Mouse (Mus musculus) hindbrain, embryonic 11.5 days (tissue): Measurements from ENCODE around the gene Apbb2. TPM values are rescaled to one million over a fixed set of nuclear protein-coding genes. Genes with fewer than 3 reads are reported as not detected.

ENCODE experiments used
- ATAC-seq: fragments of 200-750 bp; cut with Nextera tagmentation; 2 replicates; pipeline ENCODE4 v1.8.0; 2017; ENCODE audit warnings: mild to moderate bottlenecking, moderate TSS enrichment, moderate library complexity; ENCODE audit not compliant: low FRiP score
- DNase-seq: peaks from one replicate; pipeline ENCODE4 v3.0.0-alpha.2; 2015; ENCODE audit warnings: low spot score
- H3K27ac ChIP-seq: fragments of 300-500 bp; sonication (generic); 2 replicates; pipeline ENCODE4 v1.5.1; 2014; ENCODE audit warnings: mild to moderate bottlenecking, low read depth, low read length
- H3K27me3 ChIP-seq: fragments of 300-500 bp; sonication (generic); 2 replicates; pipeline ENCODE4 v1.6.1; 2014; ENCODE audit warnings: mild to moderate bottlenecking, low read length, moderate library complexity, mixed read lengths; ENCODE audit not compliant: control insufficient read depth, insufficient read depth
- H3K36me3 ChIP-seq: fragments of 300-500 bp; sonication (generic); 2 replicates; pipeline ENCODE4 v1.6.1; 2014; ENCODE audit warnings: mild to moderate bottlenecking, low read length, moderate library complexity, mixed read lengths; ENCODE audit not compliant: control insufficient read depth, insufficient read depth
- H3K4me1 ChIP-seq: fragments of 300-500 bp; sonication (generic); replicated peaks from 2 replicates; pipeline ENCODE4 v1.6.1; 2014; ENCODE audit warnings: low read length, mixed read lengths; ENCODE audit not compliant: control insufficient read depth, insufficient read depth
- H3K4me2 ChIP-seq: fragments of 300-500 bp; sonication (generic); replicated peaks from 2 replicates; pipeline ENCODE4 v1.6.1; 2014; ENCODE audit warnings: mild to moderate bottlenecking, low read depth, low read length
- H3K4me3 ChIP-seq: fragments of 300-500 bp; sonication (generic); 2 replicates; pipeline ENCODE4 v1.5.1; 2014; ENCODE audit warnings: low read depth, low read length
- H3K9ac ChIP-seq: fragments of 300-500 bp; sonication (generic); 2 replicates; pipeline ENCODE4 v1.6.1; 2014; ENCODE audit warnings: low read depth, low read length
- H3K9me3 ChIP-seq: fragments of 300-500 bp; sonication (generic); 2 replicates; pipeline ENCODE4 v1.6.1; 2016; ENCODE audit warnings: low read length; ENCODE audit not compliant: control insufficient read depth
- whole genome bisulfite sequencing: fragments of 180-500 bp; shearing (Covaris S2); extraction: QIAGEN DNeasy Blood & Tissue Kit; methylation state at CpG from one replicate; pipeline ENCODE4 v1.1.7; 2014; 5-methylcytosine and 5-hydroxymethylcytosine counted together
- polyA plus RNA-seq: library from polyadenylated mRNA; unstranded; fragments of >200 nt; fragmentation: Nextera tagmentation; extraction: Ambion mirVana; gene quantifications from 2 replicates; pipeline ENCODE4 v1.2.1, GENCODE M21; 2014

The Apbb2 gene
- polyA plus RNA-seq, 1 experiment from 2014 or later, result 43.0 TPM

DNA sequence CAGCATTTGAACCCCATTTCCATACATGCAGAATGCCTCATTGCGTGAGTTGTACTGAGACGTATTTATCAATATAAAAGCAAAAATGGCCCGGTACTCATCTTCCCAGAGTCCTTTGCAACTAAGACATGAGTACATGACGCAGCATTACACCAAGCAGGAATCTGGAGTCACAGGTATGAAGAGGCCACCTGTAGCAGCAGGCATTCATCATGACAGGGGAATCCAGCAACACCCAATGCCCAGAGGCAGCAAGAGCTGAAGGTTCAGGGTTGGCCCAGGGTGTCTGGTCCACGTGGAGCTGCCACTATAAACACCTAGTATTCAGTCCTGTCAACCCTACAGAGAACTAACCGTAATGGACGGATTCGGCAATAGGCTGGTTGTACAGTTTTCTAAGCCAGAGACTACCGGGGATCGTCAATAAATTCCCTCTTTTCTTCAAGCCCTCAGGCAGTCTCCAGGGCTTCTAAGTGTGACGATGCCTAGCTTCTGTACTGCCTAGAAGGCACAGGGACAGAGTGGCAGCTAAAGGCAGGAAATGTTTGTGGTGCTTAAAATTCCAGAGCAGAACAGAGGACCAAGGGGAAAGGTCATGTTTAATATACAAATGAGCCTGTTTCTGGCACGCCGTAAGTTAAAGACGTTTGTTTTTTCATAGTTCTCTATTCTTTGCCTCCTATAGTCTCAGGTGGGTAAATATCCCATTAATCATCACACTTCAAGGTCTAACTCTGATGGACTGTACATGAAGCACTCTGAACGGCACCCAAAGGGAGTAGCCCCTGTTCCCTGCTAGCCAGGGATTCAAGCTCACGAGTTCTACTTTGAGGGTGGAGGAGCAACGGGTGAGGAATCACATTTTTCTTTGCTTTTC is 114.8 kb downstream of the Apbb2 start:
- Histone ChIP-seq H3K4me1 (no peaks in the 10 kb centered on the region), H3K27me3 (no peaks in the 10 kb centered on the region), H3K9me3 (no peaks in the 10 kb centered on the region), H3K4me2 (no peak overlapping the region), H3K36me3 (no peaks in the 10 kb centered on the region), H3K27ac (no peak overlapping the region), H3K4me3 (no peak overlapping the region), H3K9ac (no peak overlapping the region)
- WGBS, result 64% methylated on average over 17 of the region's 17 CpGs
- ATAC-seq (no peak), DNase-seq (no peak)

DNA sequence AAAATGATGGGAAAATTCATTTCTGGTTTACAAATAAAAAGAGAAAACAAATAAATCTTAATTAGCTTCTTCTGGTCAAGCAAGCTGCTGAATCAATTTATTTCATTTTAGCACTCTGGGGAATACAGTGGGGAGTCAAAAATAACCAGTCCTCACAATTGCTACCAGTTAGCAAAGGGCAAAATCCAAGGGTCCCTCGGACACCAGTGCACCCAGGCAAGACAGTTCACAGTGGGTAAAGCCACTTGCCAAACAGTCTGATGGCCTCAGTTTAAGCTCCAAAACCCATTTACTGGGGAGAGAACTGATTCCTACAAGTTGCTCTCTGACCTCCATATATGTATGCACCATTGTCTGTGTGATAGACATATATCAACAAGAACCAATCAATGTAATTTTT is 115.6 kb downstream of the Apbb2 start:
- Histone ChIP-seq H3K4me3 (no peak overlapping the region), H3K36me3 (no peaks in the 10 kb centered on the region), H3K4me2 (no peak overlapping the region), H3K27ac (no peak overlapping the region), H3K4me1 (no peaks in the 10 kb centered on the region), H3K9ac (no peak overlapping the region), H3K9me3 (no peaks in the 10 kb centered on the region), H3K27me3 (no peaks in the 10 kb centered on the region)
- WGBS, result 81% methylated on average over 1 of the region's 1 CpGs
- DNase-seq, result no peak
- ATAC-seq, result no peak

DNA sequence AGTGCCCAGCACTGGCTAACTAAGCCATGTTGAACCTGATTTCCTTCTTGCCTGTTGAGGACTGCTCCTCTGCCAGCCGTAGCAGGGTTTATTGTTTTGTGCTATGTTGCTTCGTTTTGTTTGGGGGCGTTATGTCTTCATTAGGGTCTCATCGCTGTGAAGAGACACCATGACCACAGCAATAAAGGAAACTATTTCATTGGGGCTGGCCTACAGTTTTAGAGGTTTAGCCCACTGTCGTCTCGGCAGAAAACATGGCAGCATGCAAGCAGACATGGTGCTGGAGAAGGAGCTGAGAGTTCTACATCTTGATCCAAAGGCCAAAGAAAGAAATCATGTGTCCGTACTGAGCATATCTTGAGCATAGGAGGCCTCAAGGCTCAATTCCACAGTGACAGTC is 119.0 kb downstream of the Apbb2 start:
- no peak overlapping the region for H3K27ac ChIP-seq
- no peak for DNase-seq
- no peak overlapping the region for H3K9ac ChIP-seq
- H3K4me2 ChIP-seq, result no peak overlapping the region
- no peaks in the 10 kb centered on the region for H3K27me3 ChIP-seq
- no peak for ATAC-seq
- 96% methylated on average over 7 of the region's 7 CpGs for WGBS
- no peaks in the 10 kb centered on the region for H3K36me3 ChIP-seq
- H3K9me3 ChIP-seq, result no peaks in the 10 kb centered on the region
- no peak overlapping the region for H3K4me3 ChIP-seq
- H3K4me1 ChIP-seq, result no peaks in the 10 kb centered on the region

DNA sequence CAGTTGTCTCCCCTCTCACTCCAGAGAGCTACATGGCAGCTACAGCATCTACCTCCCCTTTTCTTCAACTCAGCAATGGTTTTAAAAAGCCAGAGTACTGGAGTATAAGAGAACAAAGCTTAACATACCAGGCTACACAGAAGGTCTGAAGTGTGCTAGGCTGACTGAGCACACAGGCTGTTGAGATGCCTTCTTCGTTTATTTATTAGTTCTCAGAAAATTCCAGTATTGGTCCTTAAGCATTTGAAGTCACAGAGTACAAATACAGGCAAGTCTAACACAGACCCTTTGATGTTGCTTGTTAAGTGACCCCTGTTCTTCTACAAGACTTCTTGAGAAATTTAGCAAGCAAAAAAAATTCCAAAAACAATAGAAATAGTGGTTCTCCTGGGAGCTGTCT is 120.4 kb downstream of the Apbb2 start:
- no peaks in the 10 kb centered on the region for H3K36me3 ChIP-seq
- no peak overlapping the region for H3K9ac ChIP-seq
- no peak overlapping the region for H3K27ac ChIP-seq
- ATAC-seq, result no peak
- no peak for DNase-seq
- H3K4me2 ChIP-seq, result no peak overlapping the region
- WGBS, result 77% methylated on average over 1 of the region's 1 CpGs
- H3K4me3 ChIP-seq, result no peak overlapping the region
- no peaks in the 10 kb centered on the region for H3K9me3 ChIP-seq
- no peaks in the 10 kb centered on the region for H3K4me1 ChIP-seq
- H3K27me3 ChIP-seq, result no peaks in the 10 kb centered on the region

DNA sequence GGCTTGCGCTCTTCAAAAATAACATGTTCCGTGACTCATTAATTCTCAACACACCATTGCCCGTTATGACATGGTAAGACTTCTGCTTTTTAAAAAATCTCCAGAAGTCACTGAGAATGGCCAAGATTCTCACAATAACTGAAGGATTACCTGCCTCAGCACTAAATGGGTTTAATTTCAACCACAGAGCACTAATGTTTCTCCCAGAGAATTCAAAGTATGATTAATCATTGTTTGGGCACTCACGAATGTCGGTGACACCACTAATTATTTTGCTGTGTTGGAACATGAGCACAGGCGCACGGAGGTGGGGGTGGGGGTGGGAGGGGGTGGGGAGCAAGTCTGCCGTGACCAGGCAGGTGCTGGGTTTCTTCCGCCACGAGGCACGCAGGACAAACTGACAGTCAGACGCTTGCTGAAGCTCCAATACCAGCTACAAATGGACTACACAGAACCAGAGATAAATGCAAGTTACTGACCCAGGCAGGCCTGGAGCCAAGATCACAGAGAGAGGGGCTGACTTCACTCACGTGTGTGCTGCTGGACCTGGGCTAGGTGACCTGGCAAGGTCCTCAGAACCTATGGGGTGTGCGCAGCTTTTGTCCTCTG is 121.0 kb downstream of the Apbb2 start:
- Histone ChIP-seq H3K4me3 (no peak overlapping the region), H3K9me3 (no peaks in the 10 kb centered on the region), H3K9ac (no peak overlapping the region), H3K27ac (no peak overlapping the region), H3K4me1 (peaks cover 3% of the 10 kb centered on the region; the same call in 1 of the 2 replicates), H3K36me3 (no peaks in the 10 kb centered on the region), H3K27me3 (no peaks in the 10 kb centered on the region), H3K4me2 (no peak overlapping the region)
- ATAC-seq, result no peak
- 61% methylated on average over 14 of the region's 14 CpGs for WGBS
- no peak for DNase-seq

DNA sequence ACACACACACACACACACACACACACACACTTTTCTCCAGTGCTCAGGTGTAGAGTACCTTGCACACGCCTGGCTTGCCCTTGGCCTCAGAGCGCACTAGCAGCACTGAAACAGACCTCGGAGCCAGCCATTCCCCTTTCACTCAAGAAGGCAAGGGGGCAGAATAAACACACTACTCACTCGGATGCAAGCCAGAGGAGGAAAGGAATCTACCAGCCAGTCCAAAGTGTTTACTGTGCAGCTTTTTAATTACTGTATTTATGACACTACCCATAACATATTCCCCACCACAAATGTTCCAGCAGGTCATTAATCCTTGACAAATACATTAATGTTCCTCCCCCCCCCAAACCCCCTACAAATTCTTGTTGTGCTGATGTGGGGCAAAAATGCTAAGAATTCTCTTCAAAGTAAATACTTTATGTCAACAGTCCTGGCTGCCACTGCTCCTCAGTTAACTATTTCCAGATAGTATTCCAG is 121.7 kb downstream of the Apbb2 start:
- DNase-seq (no peak), ATAC-seq (no peak)
- no peaks in the 10 kb centered on the region for H3K36me3 ChIP-seq
- no peak overlapping the region for H3K9ac ChIP-seq
- no peaks in the 10 kb centered on the region for H3K9me3 ChIP-seq
- H3K27ac ChIP-seq, result no peak overlapping the region
- no peak overlapping the region for H3K4me2 ChIP-seq
- H3K4me1 ChIP-seq, result peaks cover 3% of the 10 kb centered on the region; the same call in 1 of the 2 replicates
- H3K4me3 ChIP-seq, result no peak overlapping the region
- H3K27me3 ChIP-seq, result no peaks in the 10 kb centered on the region
- 68% methylated on average over 4 of the region's 4 CpGs for WGBS

DNA sequence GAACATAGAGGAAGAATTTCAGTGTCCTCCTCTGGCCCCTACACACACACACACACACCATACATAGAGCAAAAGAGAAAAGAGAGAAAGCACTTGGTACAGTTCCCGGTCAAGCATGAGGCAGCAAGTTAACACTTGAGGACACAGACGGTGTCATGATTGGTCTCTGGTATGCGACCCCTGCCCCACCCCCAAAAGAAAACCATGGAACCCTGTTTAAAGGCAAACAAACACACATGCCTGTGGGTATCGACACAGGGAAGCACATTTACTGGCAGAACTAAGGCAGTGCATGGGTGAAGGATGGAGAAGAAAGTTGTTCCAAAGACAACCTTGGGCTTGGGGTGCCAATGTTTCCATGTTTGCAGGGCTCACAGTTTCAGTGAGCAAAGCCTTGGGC is 123.9 kb downstream of the Apbb2 start:
- no peaks in the 10 kb centered on the region for H3K36me3 ChIP-seq
- H3K4me2 ChIP-seq, result no peak overlapping the region
- no peaks in the 10 kb centered on the region for H3K27me3 ChIP-seq
- no peak overlapping the region for H3K4me3 ChIP-seq
- peaks cover 3% of the 10 kb centered on the region; the same call in 1 of the 2 replicates for H3K4me1 ChIP-seq
- H3K9ac ChIP-seq, result no peak overlapping the region
- ATAC-seq (no peak), DNase-seq (no peak)
- H3K27ac ChIP-seq, result no peak overlapping the region
- WGBS, result 47% methylated on average over 4 of the region's 4 CpGs
- H3K9me3 ChIP-seq, result no peaks in the 10 kb centered on the region

DNA sequence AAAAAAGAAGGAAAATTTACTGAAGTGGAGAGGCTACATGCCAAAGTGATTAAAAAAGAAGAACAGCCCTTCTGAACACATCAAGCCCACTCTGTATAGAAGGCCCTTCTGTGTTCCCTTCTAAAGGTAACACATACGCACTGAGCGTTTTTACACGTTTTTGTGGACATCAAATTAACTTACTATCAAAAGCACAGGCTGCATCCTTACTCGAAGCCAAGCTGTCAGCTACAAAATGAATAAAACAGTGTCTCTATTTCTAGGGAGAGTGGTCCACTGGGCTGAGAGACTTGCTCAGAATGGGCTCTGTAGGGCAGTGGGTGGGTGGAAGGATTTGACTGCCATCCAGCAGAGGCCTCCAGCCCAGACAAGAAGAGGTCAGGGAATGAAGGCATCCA is 126.0 kb downstream of the Apbb2 start:
- Histone ChIP-seq H3K27ac (0 out of 2 replicates have a peak overlapping the region, but pooled peaks have one; percentile 1), H3K4me1 (peaks cover 3% of the 10 kb centered on the region; the same call in 1 of the 2 replicates), H3K4me3 (no peak overlapping the region), H3K27me3 (no peaks in the 10 kb centered on the region), H3K9ac (0 out of 2 replicates have a peak overlapping the region, but pooled peaks have one; percentile 23), H3K9me3 (no peaks in the 10 kb centered on the region), H3K4me2 (no peak overlapping the region), H3K36me3 (no peaks in the 10 kb centered on the region)
- 81% methylated on average over 4 of the region's 4 CpGs for WGBS
- DNase-seq (no peak), ATAC-seq (peak; percentile 44; the same call in 1 of the 2 replicates)
